ENCODE assay signal across 9 mouse cellular contexts in genomic region chr4:99766753-99767152, GRCm38 (mm10). TPM values are rescaled to one million over a fixed set of nuclear protein-coding genes. Genes with fewer than 3 reads are reported as not detected.
DNase-seq lines count a peak whose midpoint lies in the region; ATAC-seq and TF ChIP-seq lines count a peak whose summit lies in the region.
"Had no signal": no experiment of that assay in that cellular context is flagged by ENCODE, and none has a peak within 500 bp of the region (broad histone marks: within the 10 kb centered on the region; RNA-seq: fewer than 3 reads in every experiment).

No protein-coding gene starts in this region.

- no peak overlapping the region for H3K9ac ChIP-seq in ES-E14 (ENCODE audit: insufficient read depth, low read depth, low read length, poor library complexity, severe bottlenecking)
- H3K9ac ChIP-seq: neural tube, embryonic 12.5 days had no signal

- in situ Hi-C loops in ES-E14 (cut with MboI; ENCODE audit: low sequenced_read_pairs in 2 of 2, unreplicated experiment in 2 of 2): no loop called here

- intact Hi-C loops in heart, postnatal 25 days (cut with DNase I): loop anchor here (5.0 to 10.0 kb wide), 2 partner anchors 104 to 202 kb away; no protein-coding TSS in a partner anchor

- no peak for ATAC-seq in monocyte, adult 5-6 weeks (replicated peaks; ENCODE audit: insufficient number of reproducible peaks, low FRiP score, low TSS enrichment, poor library complexity, severe bottlenecking)

- H3K9me3 ChIP-seq in ES-E14 (ENCODE audit: control insufficient read depth, insufficient read depth, low read depth, low read length): no peaks in the 10 kb centered on the region
- H3K9me3 ChIP-seq: neural tube, embryonic 12.5 days had no signal

- H3K4me1 ChIP-seq in ES-E14 (ENCODE audit: control insufficient read depth in 2 of 2, insufficient read depth in 2 of 2, low read length in 2 of 2, poor library complexity in 1 of 2): no peaks in the 10 kb centered on the region
- H3K4me1 ChIP-seq: neural tube, embryonic 12.5 days had no signal

- H3K4me3 ChIP-seq in ES-E14 (ENCODE audit: insufficient read depth in 1 of 2, low read depth in 1 of 2, low read length in 2 of 2, poor library complexity in 1 of 2, severe bottlenecking in 1 of 2): no peak overlapping the region
- H3K4me3 ChIP-seq: neural tube, embryonic 12.5 days had no signal

- H3K27ac ChIP-seq in ES-E14 (ENCODE audit: insufficient read depth, low read depth, low read length, poor library complexity, severe bottlenecking): no peak overlapping the region
- H3K27ac ChIP-seq: neural tube, embryonic 12.5 days had no signal

- H3K36me3 ChIP-seq in ES-E14 (ENCODE audit: control insufficient read depth, insufficient read depth, low read length, poor library complexity, severe bottlenecking): no peaks in the 10 kb centered on the region
- H3K36me3 ChIP-seq: neural tube, embryonic 12.5 days had no signal

- peak; percentile 47 for DNase-seq in heart, adult 8-10 months (ENCODE audit: low spot score)
- DNase-seq in heart, postnatal 25 days (ENCODE audit: low spot score): no peak
- peak; percentile 22 for DNase-seq in ES-E14 (ENCODE audit: low read depth, low spot score)
- peak; percentile 48 for DNase-seq in embryo, embryonic 11 days
- peak; percentile 50 for DNase-seq in kidney, postnatal 14 days
- DNase-seq in urinary bladder, postnatal 10 days (ENCODE audit: low spot score): no peak
- DNase-seq in right cerebral cortex, adult 18-20 months: no peak

TF ChIP-seq in ES-E14, 5 proteins besides CTCF, POLR2A, EP300 and RAD21:
- TF ChIP-seq HCFC1 (IDR thresholded peaks at IDR 0.05; ENCODE audit: borderline replicate concordance, insufficient read depth, low read length) (no peak), ZNF384 (IDR thresholded peaks at IDR 0.05; ENCODE audit: low read depth, low read length) (no peak), ZC3H11A (IDR thresholded peaks at IDR 0.05; ENCODE audit: borderline replicate concordance, low read depth, low read length) (no peak), CHD2 (IDR thresholded peaks at IDR 0.05; ENCODE audit: low read depth, low read length) (no peak), MAFK (IDR thresholded peaks at IDR 0.05; ENCODE audit: insufficient read depth, low read depth, low read length) (no peak)
TF ChIP-seq in ES-E14: peak in this region for 0.

RNA-seq across cellular contexts. Expression of gene Alg6, which starts 51.3 kb away (rescaled TPM):
- 1 to 10 TPM; 5.0 to 8.2 (median 6.5) TPM for total RNA-seq in heart, adult 8-10 months (2022)
- 1 to 10 TPM; 6.7 to 6.8 TPM for total RNA-seq in heart, postnatal 25 days (2021)
- total RNA-seq in ES-E14 (2012; rRNA removed): 31.5 and 45.9 TPM in 2 replicates
- total RNA-seq in monocyte, adult 5-6 weeks (2017): 4.4 to 9.5 TPM (median 4.9 TPM) in 3 replicates

Comparison
In these comparisons a context has a peak if more than half of its experiments do, and no peak if none do; other contexts are left out.
1. DNase-seq: peak in heart, adult 8-10 months (single experiment), ES-E14 (single experiment), embryo, embryonic 11 days (single experiment) and kidney, postnatal 14 days (single experiment); none in heart, postnatal 25 days (single experiment), urinary bladder, postnatal 10 days (single experiment) and right cerebral cortex, adult 18-20 months (single experiment).